Mouse (Mus musculus) kidney, adult 18-20 months (tissue): ENCODE data around the gene Olfr308.
"Not testable (repeated sequence)": the region's sequence is repeated elsewhere in the genome, so short reads cannot be mapped to it uniquely, and the experiment has no call there.

ENCODE experiments used
- DNase-seq: peaks from one replicate; pipeline ENCODE4 v3.0.0; 2021

Olfr308 gene

DNA sequence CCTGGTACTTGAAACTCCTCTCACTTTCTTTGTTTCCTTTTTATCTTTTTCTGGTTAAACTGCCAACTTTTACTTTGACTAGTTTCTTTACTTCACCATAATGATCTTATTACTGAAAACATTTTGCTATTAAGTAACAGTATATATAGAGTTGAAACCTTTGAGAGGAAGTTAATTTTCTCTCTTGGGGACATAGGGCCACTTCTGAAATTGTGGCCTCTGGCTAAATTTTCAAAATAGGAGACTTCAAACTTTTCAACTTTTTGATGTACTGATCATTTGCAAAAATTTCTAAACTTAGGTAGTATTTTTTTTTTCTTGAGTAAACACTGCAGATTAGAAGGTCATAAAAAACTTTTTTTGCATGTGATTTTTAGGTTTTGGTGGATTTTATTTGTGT lies at the start of gene Olfr308:
Gene Olfr308 (minus strand): TSS at position 101 of the 400 bp plus-strand sequence.
- no peak for DNase-seq

DNA sequence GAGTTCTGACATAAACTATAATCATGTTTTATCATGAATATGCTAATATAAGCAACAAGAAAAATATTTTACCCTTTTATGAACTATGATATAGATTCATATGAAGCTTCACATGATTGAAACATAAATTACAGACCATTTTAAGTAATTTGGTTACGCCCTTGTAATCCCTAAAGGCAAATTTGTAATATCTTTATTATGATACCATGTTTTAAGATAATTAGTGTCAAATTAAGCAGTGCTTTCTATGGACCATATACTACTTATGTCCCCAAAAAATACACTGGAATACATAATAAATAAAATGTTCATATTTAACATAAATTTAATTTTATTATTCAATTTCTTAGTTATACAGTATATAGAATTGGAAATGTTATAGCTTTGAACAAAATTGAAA lies 41.4 kb upstream of the Olfr308 start, which contains the start of gene Olfr305:
Gene Olfr305 (minus strand): TSS at position 101 of the 400 bp plus-strand sequence.
- no peak for DNase-seq

DNA sequence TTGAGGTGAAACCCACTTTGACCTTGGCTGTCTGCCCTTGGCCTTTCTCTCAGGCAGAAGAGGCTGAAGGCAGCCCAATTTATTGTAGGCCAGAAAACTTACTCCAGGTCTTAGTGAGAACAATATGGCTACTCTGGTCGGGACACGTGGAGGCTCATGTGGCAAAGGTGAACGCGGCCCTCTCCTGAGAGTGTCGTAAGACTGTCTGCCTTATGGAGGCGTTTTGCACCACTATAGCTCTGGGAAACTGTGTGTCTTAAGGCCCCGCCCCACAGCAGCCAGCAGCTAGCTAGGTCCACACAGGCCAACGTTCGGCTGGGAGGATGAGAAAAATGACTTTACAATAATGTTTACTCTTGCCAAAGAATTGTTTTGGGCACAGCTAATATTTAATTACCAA lies 20.9 kb upstream of the Olfr308 start:
- DNase-seq: not testable (repeated sequence)

DNA sequence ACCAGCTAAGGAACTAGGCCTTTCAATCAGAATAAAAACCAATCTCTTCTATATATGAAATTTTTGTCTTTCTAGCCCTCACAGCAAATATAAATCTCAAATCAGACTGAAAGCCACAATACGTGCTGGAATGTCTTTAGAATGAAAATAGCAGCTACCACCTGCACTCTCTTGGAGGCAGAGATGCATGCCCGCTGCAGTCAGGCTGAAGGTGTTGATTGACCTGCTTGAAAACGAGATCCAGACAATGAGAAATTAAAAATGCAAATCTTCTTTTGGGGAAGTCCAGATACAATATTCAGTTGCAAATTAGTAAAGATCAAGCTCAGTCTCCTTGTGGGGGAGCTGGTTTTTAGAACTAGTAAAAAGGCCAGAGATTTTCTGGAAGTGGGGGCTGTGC lies 18.8 kb upstream of the Olfr308 start:
- no peak for DNase-seq

DNA sequence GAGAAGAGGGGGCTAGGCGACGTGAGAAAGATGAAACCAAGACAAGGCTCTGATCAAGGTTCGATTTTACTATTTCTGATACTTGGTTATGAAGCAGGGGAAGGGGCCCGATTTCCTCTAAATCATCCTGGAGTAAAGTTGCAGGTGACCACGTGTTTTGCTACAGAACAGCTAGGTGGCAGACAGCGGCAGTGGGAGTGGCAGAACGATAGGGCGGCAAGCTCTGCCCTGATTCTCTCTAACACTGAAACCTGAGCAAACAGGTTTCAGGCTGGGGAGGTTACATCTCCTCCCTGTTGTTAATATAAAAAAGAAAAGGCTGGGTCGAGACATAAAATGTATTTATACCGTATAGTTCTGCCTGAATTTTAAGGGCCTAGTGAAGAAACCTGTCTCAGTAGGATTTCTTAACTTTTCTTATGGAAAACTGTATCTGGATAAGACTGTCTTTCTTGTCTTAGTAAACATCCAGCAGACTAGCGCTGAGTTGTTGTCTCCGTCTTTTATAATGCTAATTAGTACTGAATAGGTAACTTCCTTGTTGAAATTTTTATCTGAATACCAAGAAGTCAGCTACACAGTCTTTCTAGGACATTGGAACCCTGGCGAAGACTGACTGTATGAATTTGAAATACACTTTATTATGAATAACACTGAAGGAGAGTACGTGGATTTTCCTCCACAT lies 17.6 kb upstream of the Olfr308 start:
- no peak for DNase-seq

DNA sequence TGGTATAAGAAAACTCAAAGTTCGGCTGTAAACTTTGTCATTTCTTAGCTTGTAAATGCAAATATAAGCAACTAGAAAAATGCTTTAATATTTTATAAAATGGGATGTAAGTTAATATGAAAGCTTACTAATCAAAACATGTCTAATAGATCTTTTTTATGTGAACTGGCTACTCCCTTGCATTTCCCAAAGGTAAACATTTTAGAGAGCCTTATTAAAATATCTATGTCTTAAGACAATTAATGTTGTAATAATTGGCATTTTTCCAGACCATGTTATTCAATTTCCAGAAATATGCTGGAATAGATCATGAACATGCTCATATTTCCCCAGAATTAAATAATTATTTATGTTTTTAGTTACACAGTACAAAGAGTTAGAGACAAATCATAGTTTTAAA lies 12.1 kb upstream of the Olfr308 start, which contains the start of gene Olfr307:
Gene Olfr307 (minus strand): TSS at position 101 of the 400 bp plus-strand sequence.
- DNase-seq: no peak

DNA sequence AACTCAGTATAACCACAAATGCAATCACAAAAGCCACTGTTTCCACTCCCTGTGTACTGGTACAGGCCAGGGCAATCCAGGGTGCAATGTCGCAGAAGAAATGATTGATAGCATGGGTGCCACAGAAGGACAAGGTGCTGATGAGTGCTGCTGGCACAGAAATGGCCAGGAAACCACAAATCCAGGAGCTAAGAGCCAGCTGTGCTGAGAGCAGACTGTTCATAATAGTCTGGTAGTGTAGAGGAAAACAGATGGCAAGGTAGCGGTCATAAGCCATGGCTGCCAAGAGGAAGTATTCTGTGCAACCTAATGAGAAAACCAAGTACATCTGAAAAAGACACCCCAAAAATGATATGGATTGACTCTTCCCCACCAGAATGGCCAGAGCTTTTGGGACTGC lies 4.1 kb downstream of the Olfr308 start:
- DNase-seq: no peak

DNA sequence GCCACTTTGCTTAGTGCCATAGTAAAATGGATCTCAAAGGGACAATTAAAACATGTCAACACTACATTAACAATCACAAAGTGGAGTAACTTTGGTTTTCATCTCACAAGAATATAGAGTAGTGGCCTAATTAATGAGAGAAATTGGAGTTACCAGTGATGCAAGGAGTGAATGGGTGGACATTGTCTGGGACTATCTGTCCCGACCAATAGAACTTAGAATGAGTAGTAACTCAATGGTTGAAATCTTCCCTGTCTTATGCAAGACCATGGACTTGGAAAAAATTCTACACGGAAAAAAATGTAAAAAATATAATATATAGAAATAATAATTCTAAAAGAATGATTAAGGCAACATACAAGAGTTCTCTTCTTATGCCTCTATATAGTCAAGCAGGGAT lies 11.8 kb downstream of the Olfr308 start, which contains the start of gene Olfr309:
Gene Olfr309 (minus strand): TSS at position 101 of the 400 bp plus-strand sequence.
- DNase-seq: no peak

DNA sequence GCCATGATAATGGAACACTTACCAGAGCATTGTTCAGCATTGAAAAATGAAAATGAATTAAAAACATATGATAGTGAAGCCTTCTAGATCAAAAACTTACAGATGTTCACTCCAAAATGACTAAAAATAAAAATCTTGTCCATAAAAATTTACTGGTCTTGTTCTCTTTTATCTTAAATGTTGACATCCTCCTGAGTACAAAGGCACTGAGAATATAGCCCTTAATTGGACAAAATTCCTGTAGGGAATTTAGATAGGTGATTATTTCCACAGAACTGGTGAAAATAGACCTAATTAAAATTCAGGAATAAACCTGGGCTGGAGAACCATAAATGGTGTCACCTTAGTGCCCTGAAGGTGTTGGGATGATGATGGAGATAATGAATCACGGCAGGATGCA lies 48.4 kb downstream of the Olfr308 start, which contains the start of gene Olfr310:
Gene Olfr310 (minus strand): TSS at position 101 of the 400 bp plus-strand sequence.
- no peak for DNase-seq
